Mouse (Mus musculus) left cerebral cortex, postnatal 25 days (tissue): ENCODE results near the gene Myadml2. TPM values are rescaled to one million over a fixed set of nuclear protein-coding genes. Genes with fewer than 3 reads are reported as not detected.
A peak's percentile ranks its signal among the peaks of the same experiment; 100 is the strongest.

Experiments used
- DNase-seq, 2 experiments: peaks; one replicate each; pipeline ENCODE4 v3.0.0; 2022; ENCODE audit warnings: low spot score in 2 of 2, mixed read lengths in 1 of 2
- intact Hi-C: fragments of 180-260 bp; cut with DNase I; formaldehyde crosslinking; loops from one replicate; pipeline ENCODE4 v1.15.1; 2025
- total RNA-seq, 2 experiments: library from RNA; stranded (reverse); gene quantifications; 2 replicates each; pipeline ENCODE4 v1.2.3; 2021

Gene Myadml2
- total RNA-seq, 2 experiments from 2014 or later = 7.4 to 8.6 TPM

- intact Hi-C loops = loop anchor here (5.0 kb wide), 1 partner anchor 161 kb away; no protein-coding TSS in a partner anchor
- no peak for DNase-seq
Observed at GRCm38 (mm10) chr11:120616617-120617294, 31.2 kb downstream of the Myadml2 start.

- no peak for DNase-seq
- intact Hi-C loops = loop anchor here (5.0 kb wide), 1 partner anchor 162 kb away; no protein-coding TSS in a partner anchor
Observed at GRCm38 (mm10) chr11:120615606-120616203, 32.3 kb downstream of the Myadml2 start.

- no peak for DNase-seq
- intact Hi-C loops = loop anchor here (5.0 kb wide), 1 partner anchor 162 kb away; no protein-coding TSS in a partner anchor
Observed at GRCm38 (mm10) chr11:120615167-120615566, 32.8 kb downstream of the Myadml2 start.

GRCm38 (mm10) chr11:120613976-120614375 lies 34.0 kb downstream of the Myadml2 start:
- DNase-seq = no peak
- intact Hi-C loops = loop anchor here (2.0 kb wide), 1 partner anchor 125 kb away; no protein-coding TSS in a partner anchor

GRCm38 (mm10) chr11:120613481-120613972 lies 34.4 kb downstream of the Myadml2 start:
- DNase-seq = no peak
- intact Hi-C loops = loop anchor here (2.0 kb wide), 1 partner anchor 125 kb away; no protein-coding TSS in a partner anchor

GRCm38 (mm10) chr11:120612763-120613162 lies 35.2 kb downstream of the Myadml2 start:
- intact Hi-C loops = loop anchor here (2.0 kb wide), 1 partner anchor 124 kb away; no protein-coding TSS in a partner anchor
- peak; percentile 54 to 55 for DNase-seq

GRCm38 (mm10) chr11:120610477-120611046 lies 37.4 kb downstream of the Myadml2 start:
- intact Hi-C loops = no loop called here
- DNase-seq = no peak

GRCm38 (mm10) chr11:120609250-120609649 lies 38.7 kb downstream of the Myadml2 start:
- no peak for DNase-seq
- intact Hi-C loops = no loop called here

GRCm38 (mm10) chr11:120608241-120609034 lies 39.5 kb downstream of the Myadml2 start, which contains the start of gene Npb:
Gene Npb, plus strand, starts transcription at chr11:120608477.
- DNase-seq = no peak
- intact Hi-C loops = no loop called here

- intact Hi-C loops = no loop called here
Observed at GRCm38 (mm10) chr11:120606764-120607163, 41.2 kb downstream of the Myadml2 start.

GRCm38 (mm10) chr11:120605667-120606066 lies 42.3 kb downstream of the Myadml2 start:
- intact Hi-C loops = no loop called here
- DNase-seq = no peak

More at GRCm38 (mm10) chr11:120606764-120607163, 41.2 kb downstream of the Myadml2 start:
- DNase-seq = no peak

- intact Hi-C loops = no loop called here
- DNase-seq = no peak
Observed at GRCm38 (mm10) chr11:120603545-120603944, 44.4 kb downstream of the Myadml2 start.

- DNase-seq = no peak
- intact Hi-C loops = no loop called here
Observed at GRCm38 (mm10) chr11:120600716-120601115, 47.2 kb downstream of the Myadml2 start.

- intact Hi-C loops = no loop called here
- no peak for DNase-seq
Observed at GRCm38 (mm10) chr11:120598990-120599549, 48.9 kb downstream of the Myadml2 start.

GRCm38 (mm10) chr11:120598283-120598989 lies 49.5 kb downstream of the Myadml2 start, which contains the start of the genes Alyref and Anapc11:
Gene Alyref, minus strand, starts transcription at chr11:120598365.
Gene Anapc11, plus strand, starts transcription at chr11:120598421.
- intact Hi-C loops = no loop called here
- peak; percentile 95 to 96 for DNase-seq

GRCm38 (mm10) chr11:120597240-120598235 lies 50.4 kb downstream of the Myadml2 start:
- intact Hi-C loops = no loop called here
- no peak for DNase-seq
